Mouse (Mus musculus) CH12.LX (cell line): ENCODE measurements around the gene Olfr699. TPM values are rescaled to one million over a fixed set of nuclear protein-coding genes. Genes with fewer than 3 reads are reported as not detected.

ENCODE experiments used
- DNase-seq: peaks from one replicate; pipeline ENCODE4 v3.0.0-alpha.2; 2013; ENCODE audit errors: extremely low read depth
- H3K27ac ChIP-seq: 2 replicates; pipeline ENCODE4 v1.5.1; 2012; ENCODE audit warnings: low read depth, mild to moderate bottlenecking, control low read depth, moderate library complexity; ENCODE audit not compliant: insufficient read depth
- H3K27me3 ChIP-seq: replicated peaks from 2 replicates; pipeline ENCODE3; 2012; ENCODE audit warnings: inconsistent platforms
- H3K36me3 ChIP-seq, 2 experiments: replicated peaks in 1 of 2; 2 replicates each; pipeline versions ENCODE3 to v1.6.1; 2012; ENCODE audit warnings: inconsistent platforms in 1 of 2, low read length in 1 of 2, mild to moderate bottlenecking in 1 of 2, mixed read lengths in 1 of 2, moderate library complexity in 1 of 2; ENCODE audit not compliant: control insufficient read depth in 1 of 2, insufficient read depth in 1 of 2
- H3K4me1 ChIP-seq, 2 experiments: 2 replicates each; pipeline ENCODE4 v1.6.1; 2012; ENCODE audit warnings: inconsistent platforms in 1 of 2, moderate library complexity in 1 of 2; ENCODE audit not compliant: insufficient read depth in 2 of 2, control insufficient read depth in 1 of 2
- H3K4me2 ChIP-seq: 2 replicates; pipeline ENCODE4 v1.6.1; 2012; ENCODE audit warnings: low read depth, mild to moderate bottlenecking, control low read depth; ENCODE audit not compliant: poor library complexity, insufficient read depth, severe bottlenecking
- H3K4me3 ChIP-seq, 3 experiments: fragments of 150-350 bp in 1 of 3; sonication (generic) in 1 of 3; replicated peaks in 1 of 3; 2 replicates each; pipeline versions ENCODE3 to v1.5.1; 2011 to 2012; ENCODE audit warnings: low read depth in 2 of 3, low read length in 2 of 3, mild to moderate bottlenecking in 2 of 3, moderate library complexity in 2 of 3, control low read depth in 1 of 3, improper control_type of control experiment in 1 of 3, inconsistent platforms in 1 of 3, mixed read lengths in 1 of 3; ENCODE audit not compliant: poor library complexity in 1 of 3
- H3K79me2 ChIP-seq: replicated peaks from 2 replicates; pipeline ENCODE4 v1.6.1; 2012; ENCODE audit warnings: mild to moderate bottlenecking, moderate library complexity; ENCODE audit not compliant: control insufficient read depth, poor library complexity, insufficient read depth, severe bottlenecking; ENCODE audit errors: extremely low read depth
- H3K9ac ChIP-seq: 2 replicates; pipeline ENCODE4 v1.6.1; 2012; ENCODE audit warnings: low read depth, mild to moderate bottlenecking, control low read depth, moderate library complexity; ENCODE audit not compliant: insufficient read depth
- H3K9me3 ChIP-seq: replicated peaks from 2 replicates; pipeline ENCODE3; 2012; ENCODE audit warnings: low read length, inconsistent platforms, mixed read lengths
- BHLHE40 ChIP-seq: IDR thresholded peaks from 2 replicates; pipeline ENCODE4 v1.6.1; 2011; ENCODE audit warnings: mild to moderate bottlenecking, low read depth, low read length, improper control_type of control experiment
- CHD1 ChIP-seq: IDR thresholded peaks from 2 replicates; pipeline ENCODE4 v1.6.1; 2012; ENCODE audit warnings: low read depth, low read length, improper control_type of control experiment, inconsistent platforms
- CHD2 ChIP-seq: IDR thresholded peaks from 2 replicates; pipeline ENCODE4 v1.6.1; 2011; ENCODE audit warnings: low read length, improper control_type of control experiment
- ELF1 ChIP-seq: IDR thresholded peaks from 2 replicates; pipeline ENCODE4 v1.6.1; 2014; ENCODE audit warnings: low read depth, mild to moderate bottlenecking, inconsistent platforms, low read length, improper control_type of control experiment
- ETS1 ChIP-seq: conservative IDR thresholded peaks from 2 replicates; pipeline ENCODE4 v1.6.1; 2012; ENCODE audit warnings: low read depth, mild to moderate bottlenecking, inconsistent platforms, low read length, improper control_type of control experiment, moderate library complexity
- JUND ChIP-seq: conservative IDR thresholded peaks from 2 replicates; pipeline ENCODE4 v1.6.1; 2011; ENCODE audit warnings: low read depth, low read length, improper control_type of control experiment
- MAFK ChIP-seq: IDR thresholded peaks from 2 replicates; pipeline ENCODE4 v1.6.1; 2011; ENCODE audit warnings: low read length, improper control_type of control experiment; ENCODE audit not compliant: insufficient replicate concordance
- MAX ChIP-seq: IDR thresholded peaks from 2 replicates; pipeline ENCODE4 v1.6.1; 2011; ENCODE audit warnings: low read length, improper control_type of control experiment
- MAZ ChIP-seq: IDR thresholded peaks from 2 replicates; pipeline ENCODE4 v1.6.1; 2012; ENCODE audit warnings: low read depth, mild to moderate bottlenecking, inconsistent platforms, low read length, improper control_type of control experiment, moderate library complexity
- MEF2A ChIP-seq: IDR thresholded peaks from 2 replicates; pipeline ENCODE4 v1.6.1; 2014; ENCODE audit warnings: low read depth, mild to moderate bottlenecking, inconsistent platforms, low read length, improper control_type of control experiment, borderline replicate concordance
- MXI1 ChIP-seq: IDR thresholded peaks from 2 replicates; pipeline ENCODE4 v1.6.1; 2011; ENCODE audit warnings: mild to moderate bottlenecking, low read depth, low read length, improper control_type of control experiment
- MYC ChIP-seq: IDR thresholded peaks from 2 replicates; pipeline ENCODE4 v1.6.1; 2011; ENCODE audit warnings: low read depth, mild to moderate bottlenecking, improper control_type of control experiment, low read length
- NRF1 ChIP-seq: IDR thresholded peaks from 2 replicates; pipeline ENCODE4 v1.6.1; 2014; ENCODE audit warnings: low read depth, mild to moderate bottlenecking, inconsistent platforms, low read length, improper control_type of control experiment, moderate library complexity
- PAX5 ChIP-seq: IDR thresholded peaks from 2 replicates; pipeline ENCODE4 v1.6.1; 2012; ENCODE audit warnings: low read length, inconsistent platforms, mixed read lengths
- POLR2AphosphoS2 ChIP-seq: IDR thresholded peaks from 2 replicates; pipeline ENCODE4 v1.6.1; 2011; ENCODE audit warnings: low read depth, low read length, improper control_type of control experiment
- RCOR1 ChIP-seq: conservative IDR thresholded peaks from 2 replicates; pipeline ENCODE4 v1.6.1; 2012; ENCODE audit warnings: low read depth, mild to moderate bottlenecking, inconsistent platforms, low read length, improper control_type of control experiment
- SIN3A ChIP-seq: IDR thresholded peaks from 2 replicates; pipeline ENCODE4 v1.6.1; 2012; ENCODE audit warnings: low read length, improper control_type of control experiment, inconsistent platforms
- SMC3 ChIP-seq: IDR thresholded peaks from 2 replicates; pipeline ENCODE4 v1.6.1; 2011; ENCODE audit warnings: low read depth, low read length, improper control_type of control experiment
- TBP ChIP-seq: conservative IDR thresholded peaks from 2 replicates; pipeline ENCODE4 v1.6.1; 2011; ENCODE audit warnings: low read depth, low read length, improper control_type of control experiment
- USF1 ChIP-seq: IDR thresholded peaks from 2 replicates; pipeline ENCODE4 v1.6.1; 2014; ENCODE audit warnings: low read depth, mild to moderate bottlenecking, inconsistent platforms, low read length, improper control_type of control experiment
- ZC3H11A ChIP-seq: IDR thresholded peaks from 2 replicates; pipeline ENCODE4 v1.6.1; 2012; ENCODE audit warnings: low read depth, mild to moderate bottlenecking, inconsistent platforms, low read length, improper control_type of control experiment
- ZMIZ1 ChIP-seq: IDR thresholded peaks from 2 replicates; pipeline ENCODE4 v1.6.1; 2012; ENCODE audit warnings: low read depth, mild to moderate bottlenecking, inconsistent platforms, low read length, improper control_type of control experiment
- ZNF384 ChIP-seq: IDR thresholded peaks from 2 replicates; pipeline ENCODE4 v1.6.1; 2012; ENCODE audit warnings: low read depth, low read length, improper control_type of control experiment, inconsistent platforms
- dilution Hi-C: fragments of 300-500 bp; cut with MboI; formaldehyde crosslinking; loops from 2 replicates; pipeline ENCODE4 v1.14.3; 2020; ENCODE audit warnings: low sequenced_read_pairs; ENCODE audit not compliant: extremely low pct_unique_long_range_greater_than_20kb, extremely low pct_ligation_motif_present
- in situ Hi-C: fragments of 300-500 bp; cut with MboI; formaldehyde crosslinking; loops from 3 replicates; pipeline ENCODE4 v1.14.3; 2019; ENCODE audit warnings: low sequenced_read_pairs, low pct_ligation_motif_present, low pct_unique_long_range_greater_than_20kb, mixed read lengths
- polyA plus RNA-seq: library from polyadenylated mRNA; unstranded; fragments of >175 nt; gene quantifications from 2 replicates; pipeline ENCODE4 v1.2.1, GENCODE M21; 2012; ENCODE audit warnings: low read depth; ENCODE audit not compliant: insufficient read length
- total RNA-seq, 2 experiments: library from RNA; depleted of rRNA; stranded (reverse); fragments of 300-350 nt in 1 of 2; fragments of >200 nt in 1 of 2; gene quantifications; 2 replicates each; pipeline ENCODE4 v1.2.3; 2012 to 2014

Gene Olfr699
- total and polyA plus RNA-seq, 3 experiments = not detected

DNA sequence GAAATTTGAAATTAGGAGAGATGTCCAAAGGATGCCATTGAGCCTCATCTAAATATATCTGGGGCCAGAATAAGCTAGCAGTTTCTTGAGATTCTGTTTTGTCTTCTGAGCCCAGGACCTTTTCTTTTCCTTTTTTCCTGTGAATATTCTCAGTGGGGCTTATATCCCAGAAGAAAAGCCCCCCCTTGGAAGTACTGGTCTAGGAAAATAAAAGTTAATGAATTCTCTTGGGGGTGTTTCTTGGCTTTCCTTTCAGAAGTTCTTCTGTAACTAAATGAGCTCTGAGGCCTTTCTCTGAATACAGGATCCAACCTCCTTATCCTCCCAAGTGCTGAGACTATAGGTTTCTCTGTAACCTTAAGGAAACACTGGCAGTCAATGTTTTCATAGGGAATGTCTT is 37.7 kb downstream of the Olfr699 start, which contains the start of gene Olfr698:
Gene Olfr698, minus strand, starts transcription at position 101 of the 400 bp plus-strand sequence.
- Histone ChIP-seq H3K27ac (no peak within 1 kb of the TSS), H3K79me2 (no peaks in the 10 kb centered on the region), H3K4me3 (no peak within 1 kb of the TSS), H3K4me2 (no peak within 1 kb of the TSS), H3K36me3 (no peaks in the 10 kb centered on the region), H3K9ac (no peak within 1 kb of the TSS), H3K27me3 (no peaks in the 10 kb centered on the region), H3K4me1 (no peaks in the 10 kb centered on the region), H3K9me3 (no peaks in the 10 kb centered on the region)
- TF ChIP-seq TBP = no peak
- TF ChIP-seq MYC = no peak
- no peak for TF ChIP-seq MAZ
- no peak for TF ChIP-seq BHLHE40
- TF ChIP-seq PAX5 = no peak
- TF ChIP-seq MXI1 = no peak
- TF ChIP-seq JUND = no peak
- TF ChIP-seq MAFK = no peak
- no peak for TF ChIP-seq MEF2A
- no peak for TF ChIP-seq ZMIZ1
- no peak for TF ChIP-seq ZNF384
- dilution Hi-C loops (no loop called here), in situ Hi-C loops (no loop called here)
- DNase-seq = no peak

DNA sequence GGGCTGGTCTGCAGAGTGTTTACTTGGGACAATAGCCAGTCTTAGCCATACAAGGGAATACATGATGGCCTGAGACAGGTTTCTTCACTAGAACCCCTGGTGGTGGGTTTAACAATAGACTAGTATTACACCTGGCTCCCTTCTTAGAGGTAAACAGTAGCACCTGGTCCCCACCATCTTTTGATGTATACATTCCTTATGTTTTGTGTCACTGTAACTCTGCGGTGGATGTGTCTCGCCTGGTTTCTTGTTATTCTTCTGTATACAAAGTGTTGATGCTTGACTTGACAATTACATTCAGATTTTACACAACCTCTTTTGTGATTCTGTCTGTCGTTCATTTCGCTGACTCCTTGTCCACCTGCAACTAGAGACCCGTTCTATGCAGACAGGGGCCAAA is 47.2 kb downstream of the Olfr699 start:
- Histone ChIP-seq H3K4me2 (no peak overlapping the region), H3K27me3 (no peaks in the 10 kb centered on the region), H3K9me3 (no peaks in the 10 kb centered on the region), H3K4me1 (peaks cover 0 to 8% of the 10 kb centered on the region in 2 experiments; a peak in 2 of 4 replicates), H3K79me2 (no peaks in the 10 kb centered on the region), H3K27ac (no peak overlapping the region), H3K4me3 (no peak overlapping the region), H3K9ac (no peak overlapping the region), H3K36me3 (no peaks in the 10 kb centered on the region)
- in situ Hi-C loops (no loop called here), dilution Hi-C loops (no loop called here)
- TF ChIP-seq CHD1 (no peak), MAZ (no peak), ZC3H11A (no peak), MXI1 (no peak), NRF1 (no peak), SMC3 (no peak), USF1 (no peak), SIN3A (no peak), BHLHE40 (no peak), ETS1 (no peak), RCOR1 (no peak), ELF1 (no peak), MAX (no peak), POLR2AphosphoS2 (no peak), CHD2 (no peak), PAX5 (no peak)
- no peak for DNase-seq
